Mouse (Mus musculus) embryonic facial prominence, embryonic 14.5 days (tissue): ENCODE measurements around the gene Llcfc1. TPM values are rescaled to one million over a fixed set of nuclear protein-coding genes. Genes with fewer than 3 reads are reported as not detected.

ENCODE experiments used
- ATAC-seq: fragments of 200-750 bp; cut with Nextera tagmentation; 2 replicates; pipeline ENCODE4 v1.8.0; 2017; ENCODE audit warnings: low read depth, moderate number of reproducible peaks, moderate TSS enrichment
- DNase-seq: peaks from one replicate; pipeline ENCODE4 v3.0.0-alpha.2; 2015; ENCODE audit warnings: low spot score
- H3K27ac ChIP-seq: fragments of 300-500 bp; sonication (generic); replicated peaks from 2 replicates; pipeline ENCODE4 v1.5.1; 2014; ENCODE audit warnings: low read depth, mild to moderate bottlenecking, low read length, moderate library complexity
- H3K27me3 ChIP-seq: fragments of 300-500 bp; sonication (generic); replicated peaks from 2 replicates; pipeline ENCODE4 v1.6.1; 2014; ENCODE audit warnings: low read length; ENCODE audit not compliant: control insufficient read depth, insufficient read depth
- H3K36me3 ChIP-seq: fragments of 300-500 bp; sonication (generic); 2 replicates; pipeline ENCODE4 v1.6.1; 2014; ENCODE audit warnings: low read length, mixed read lengths; ENCODE audit not compliant: control insufficient read depth, insufficient read depth
- H3K4me1 ChIP-seq: fragments of 300-500 bp; sonication (generic); 2 replicates; pipeline ENCODE4 v1.6.1; 2014; ENCODE audit warnings: antibody characterized with exemption, low read length; ENCODE audit not compliant: control insufficient read depth, insufficient read depth
- H3K4me2 ChIP-seq: fragments of 300-500 bp; sonication (generic); 2 replicates; pipeline ENCODE4 v1.6.1; 2014; ENCODE audit warnings: low read depth, mild to moderate bottlenecking, low read length, moderate library complexity, mixed read lengths
- H3K4me3 ChIP-seq: fragments of 300-500 bp; sonication (generic); 2 replicates; pipeline ENCODE4 v1.5.1; 2014; ENCODE audit warnings: low read depth, mild to moderate bottlenecking, low read length
- H3K9ac ChIP-seq: fragments of 300-500 bp; sonication (generic); 2 replicates; pipeline ENCODE4 v1.6.1; 2014; ENCODE audit warnings: low read depth, mild to moderate bottlenecking, low read length, moderate library complexity, mixed read lengths
- H3K9me3 ChIP-seq: fragments of 300-500 bp; sonication (generic); 2 replicates; pipeline ENCODE4 v1.6.1; 2016; ENCODE audit warnings: low read length; ENCODE audit not compliant: control insufficient read depth
- WGBS: fragments of 180-500 bp; shearing (Covaris S2); extraction: QIAGEN DNeasy Blood & Tissue Kit; methylation state at CpG from one replicate; pipeline ENCODE4 v1.1.7; 2014; 5-methylcytosine and 5-hydroxymethylcytosine counted together
- polyA plus RNA-seq: library from polyadenylated mRNA; unstranded; fragments of >200 nt; fragmentation: Nextera tagmentation; extraction: Ambion mirVana; gene quantifications from 2 replicates; pipeline ENCODE4 v1.2.1, GENCODE M21; 2014

Llcfc1 gene
- polyA plus RNA-seq, 1 experiment from 2014 or later: not detected

DNA sequence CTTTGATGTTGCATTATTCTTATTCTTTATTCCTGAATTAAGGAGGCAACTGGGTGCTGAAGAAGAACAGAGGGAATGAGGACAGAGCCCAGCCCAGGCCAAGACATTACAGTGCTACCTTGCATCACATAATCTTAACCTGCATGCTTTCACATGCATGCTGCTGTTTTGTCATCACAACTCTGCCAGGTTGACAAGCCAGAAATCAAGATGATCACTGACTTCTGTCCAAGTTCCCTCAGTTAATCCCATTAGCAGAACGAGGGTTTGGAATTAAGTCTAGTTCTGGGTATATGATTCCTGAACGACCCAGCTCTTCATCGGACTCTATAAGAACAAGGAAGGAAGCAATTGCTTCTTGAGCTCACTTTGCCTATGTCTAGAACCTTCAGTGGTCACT is 38.0 kb upstream of the Llcfc1 start:
- 84% methylated on average over 3 of the region's 3 CpGs for WGBS
- no peak overlapping the region for H3K27ac ChIP-seq

DNA sequence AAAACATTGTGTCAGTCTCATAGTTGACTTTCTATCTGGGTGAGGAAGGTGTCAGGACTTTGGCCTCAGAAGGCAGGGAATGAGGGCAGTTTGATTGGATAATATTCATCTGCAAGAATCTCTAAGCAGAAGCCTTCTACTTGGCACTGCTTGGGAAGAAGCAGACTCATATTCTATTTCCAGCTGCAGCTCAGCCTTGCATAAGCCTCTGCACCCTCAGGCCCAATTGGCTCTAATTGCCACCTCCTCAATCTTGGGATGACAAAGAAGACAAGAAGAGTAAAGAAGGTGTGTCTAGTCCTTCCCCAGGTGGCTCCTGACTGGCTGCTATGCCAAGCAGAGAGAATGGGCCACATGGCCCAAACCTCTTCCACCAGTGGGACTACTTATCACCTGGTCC is 37.6 kb upstream of the Llcfc1 start:
- H3K4me3 ChIP-seq: no peak overlapping the region
- H3K27me3 ChIP-seq: no peaks in the 10 kb centered on the region
- ATAC-seq: no peak
- no peaks in the 10 kb centered on the region for H3K36me3 ChIP-seq
- H3K4me2 ChIP-seq: no peak overlapping the region
- no peaks in the 10 kb centered on the region for H3K4me1 ChIP-seq
- no peaks in the 10 kb centered on the region for H3K9me3 ChIP-seq
- no peak for DNase-seq
- no peak overlapping the region for H3K27ac ChIP-seq
- H3K9ac ChIP-seq: no peak overlapping the region

More for the DNA sequence above, 38.0 kb upstream of the Llcfc1 start:
- Histone ChIP-seq H3K27me3 (no peaks in the 10 kb centered on the region), H3K36me3 (no peaks in the 10 kb centered on the region), H3K4me1 (no peaks in the 10 kb centered on the region), H3K9me3 (no peaks in the 10 kb centered on the region), H3K9ac (no peak overlapping the region), H3K4me3 (no peak overlapping the region), H3K4me2 (no peak overlapping the region)
- ATAC-seq: no peak
- no peak for DNase-seq

DNA sequence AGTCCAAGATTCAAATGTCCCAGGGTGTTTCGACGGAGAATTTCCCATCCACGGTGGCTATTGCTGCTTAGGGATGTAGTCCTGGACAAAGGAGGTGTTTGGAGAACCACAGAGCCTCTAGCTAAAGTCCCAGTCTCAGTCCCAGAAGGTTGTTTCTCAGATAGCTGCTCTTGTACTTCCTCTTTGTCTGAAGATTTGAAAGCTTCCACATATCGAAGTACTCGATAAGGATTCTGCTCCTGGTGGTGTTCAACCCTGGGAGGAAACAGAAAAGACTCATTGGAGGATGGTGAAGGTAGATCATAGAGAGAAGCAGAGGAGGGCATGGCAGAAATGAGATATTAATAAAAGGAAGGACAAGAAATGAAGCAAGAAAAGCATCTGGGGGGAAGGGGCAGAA is 31.1 kb upstream of the Llcfc1 start:
- no peaks in the 10 kb centered on the region for H3K27me3 ChIP-seq
- no peak overlapping the region for H3K27ac ChIP-seq
- DNase-seq: no peak
- WGBS: 94% methylated on average over 5 of the region's 5 CpGs
- no peak for ATAC-seq
- no peaks in the 10 kb centered on the region for H3K36me3 ChIP-seq
- no peak overlapping the region for H3K9ac ChIP-seq
- H3K4me3 ChIP-seq: no peak overlapping the region
- H3K9me3 ChIP-seq: no peaks in the 10 kb centered on the region
- H3K4me2 ChIP-seq: no peak overlapping the region
- H3K4me1 ChIP-seq: no peaks in the 10 kb centered on the region

DNA sequence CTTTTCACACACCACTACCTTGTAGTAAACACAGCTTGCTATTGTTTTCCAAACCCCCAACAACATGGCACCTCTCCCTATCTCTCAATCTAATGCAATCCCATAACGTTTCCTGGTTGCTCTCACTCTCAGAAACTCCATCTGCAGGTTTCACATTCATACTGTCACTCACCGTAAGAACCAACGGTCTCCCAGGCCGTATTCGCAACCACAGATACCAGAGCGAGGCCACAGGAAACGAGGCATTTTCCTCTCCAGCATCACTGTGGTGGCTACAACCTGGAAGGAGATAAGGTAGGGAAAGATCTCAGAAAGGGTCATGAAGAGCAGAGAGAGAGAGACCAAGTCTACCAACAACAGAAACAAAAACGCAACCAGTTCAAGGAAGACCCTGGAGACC is 29.6 kb upstream of the Llcfc1 start:
- H3K9me3 ChIP-seq: no peaks in the 10 kb centered on the region
- no peaks in the 10 kb centered on the region for H3K27me3 ChIP-seq
- ATAC-seq (no peak), DNase-seq (no peak)
- 86% methylated on average over 8 of the region's 8 CpGs for WGBS
- H3K4me2 ChIP-seq: no peak overlapping the region
- no peak overlapping the region for H3K9ac ChIP-seq
- H3K4me1 ChIP-seq: no peaks in the 10 kb centered on the region
- no peak overlapping the region for H3K27ac ChIP-seq
- H3K4me3 ChIP-seq: no peak overlapping the region
- no peaks in the 10 kb centered on the region for H3K36me3 ChIP-seq

DNA sequence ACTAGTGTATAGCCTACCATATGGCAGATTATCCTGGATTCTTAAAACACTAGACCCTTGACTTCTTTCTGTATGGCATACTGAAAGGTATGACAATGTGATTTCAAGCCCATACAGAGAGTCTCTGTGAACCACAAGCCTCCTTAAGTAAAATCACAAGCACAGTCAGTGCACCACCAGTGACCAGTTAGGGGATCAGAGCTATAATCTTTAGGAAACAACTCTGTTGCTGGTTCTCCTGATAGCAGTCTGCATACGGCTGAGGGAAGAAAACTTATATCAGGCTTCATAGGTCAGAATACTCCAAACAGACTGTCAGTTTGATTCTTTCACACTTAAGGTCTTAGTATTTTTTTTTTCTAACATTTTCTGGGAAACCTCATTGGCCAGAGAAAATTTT is 25.7 kb upstream of the Llcfc1 start:
- H3K36me3 ChIP-seq: no peaks in the 10 kb centered on the region
- H3K4me2 ChIP-seq: no peak overlapping the region
- H3K4me3 ChIP-seq: no peak overlapping the region
- no peak overlapping the region for H3K27ac ChIP-seq
- no peak overlapping the region for H3K9ac ChIP-seq
- no peaks in the 10 kb centered on the region for H3K27me3 ChIP-seq
- H3K9me3 ChIP-seq: no peaks in the 10 kb centered on the region
- 65% methylated on average over 1 of the region's 1 CpGs for WGBS
- DNase-seq: no peak
- H3K4me1 ChIP-seq: no peaks in the 10 kb centered on the region
- no peak for ATAC-seq

DNA sequence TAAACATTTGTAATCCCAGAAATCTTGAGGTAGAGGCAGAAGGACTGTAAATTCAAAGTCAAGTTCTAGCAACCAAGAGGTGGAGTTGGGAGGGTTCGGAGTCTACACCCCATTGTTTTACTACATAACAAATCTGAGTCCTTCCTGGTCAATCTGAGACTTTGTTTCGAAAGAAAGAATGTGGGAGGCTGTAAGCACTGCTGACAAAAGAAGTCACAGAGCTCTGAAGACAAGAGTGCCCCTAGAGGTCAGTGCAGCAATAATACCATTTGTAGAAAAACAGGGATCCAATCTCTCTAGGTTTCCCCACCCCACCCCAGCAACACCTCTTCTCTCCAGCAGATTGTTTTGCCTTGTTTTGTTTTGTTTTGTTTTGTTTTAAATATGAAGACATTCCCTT is 21.9 kb upstream of the Llcfc1 start:
- DNase-seq: peak; percentile 23

DNA sequence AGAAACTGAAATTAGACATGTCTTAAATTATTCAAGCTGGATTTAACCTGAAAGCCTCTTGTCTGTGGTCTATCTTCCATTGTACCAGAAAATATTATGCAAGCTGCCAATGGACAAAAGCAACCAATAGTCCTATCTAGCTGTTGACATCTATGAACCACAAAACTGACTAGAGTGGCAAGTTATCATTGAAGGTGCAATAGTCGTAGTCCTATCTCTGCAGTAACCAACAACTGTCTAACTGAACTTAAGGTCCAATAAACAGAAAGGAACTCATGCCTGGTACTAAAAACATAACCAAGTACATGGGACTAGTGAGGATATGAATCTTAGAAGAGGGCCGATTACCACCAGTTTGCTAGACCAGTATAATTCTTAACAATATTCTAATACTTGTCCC is 7.7 kb upstream of the Llcfc1 start:
- no peak overlapping the region for H3K4me2 ChIP-seq
- no peaks in the 10 kb centered on the region for H3K9me3 ChIP-seq
- 84% methylated on average over 2 of the region's 2 CpGs for WGBS
- no peak overlapping the region for H3K4me3 ChIP-seq
- H3K27ac ChIP-seq: no peak overlapping the region
- no peaks in the 10 kb centered on the region for H3K36me3 ChIP-seq
- H3K27me3 ChIP-seq: no peaks in the 10 kb centered on the region
- no peaks in the 10 kb centered on the region for H3K4me1 ChIP-seq
- no peak for ATAC-seq
- H3K9ac ChIP-seq: no peak overlapping the region
- DNase-seq: no peak

More for the DNA sequence above, 21.9 kb upstream of the Llcfc1 start:
- no peak overlapping the region for H3K27ac ChIP-seq
- no peak for ATAC-seq
- H3K4me2 ChIP-seq: no peak overlapping the region
- WGBS: 38% methylated on average over 2 of the region's 2 CpGs
- no peaks in the 10 kb centered on the region for H3K27me3 ChIP-seq
- no peak overlapping the region for H3K4me3 ChIP-seq
- H3K4me1 ChIP-seq: no peaks in the 10 kb centered on the region
- no peak overlapping the region for H3K9ac ChIP-seq
- no peaks in the 10 kb centered on the region for H3K9me3 ChIP-seq
- no peaks in the 10 kb centered on the region for H3K36me3 ChIP-seq

DNA sequence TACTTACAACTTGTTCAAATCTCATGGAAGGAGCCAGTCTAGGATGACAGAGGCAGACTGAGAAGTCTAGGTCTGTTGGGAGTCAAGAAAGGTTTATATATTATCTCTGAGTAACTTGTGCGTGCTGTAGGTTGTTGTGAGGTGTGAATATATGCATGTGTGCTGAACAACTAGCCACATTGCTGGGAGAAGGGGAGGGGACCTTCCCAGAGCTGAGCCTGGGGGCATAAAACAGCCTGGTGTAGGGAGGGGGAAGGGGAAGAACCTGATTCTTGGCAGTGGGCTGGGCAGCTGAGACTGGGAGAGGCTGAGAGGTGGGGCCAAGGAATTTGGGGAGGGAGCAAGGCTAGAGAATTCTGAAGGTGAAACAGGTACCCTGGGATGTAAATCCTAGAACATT is 3.6 kb upstream of the Llcfc1 start, which contains the start of gene Trpv5:
Gene Trpv5, minus strand, starts transcription at position 101 of the 400 bp plus-strand sequence.
- Histone ChIP-seq H3K4me3 (no peak within 1 kb of the TSS), H3K4me2 (no peak within 1 kb of the TSS), H3K4me1 (no peaks in the 10 kb centered on the region), H3K36me3 (no peaks in the 10 kb centered on the region), H3K9ac (no peak within 1 kb of the TSS), H3K27me3 (no peaks in the 10 kb centered on the region), H3K27ac (no peak within 1 kb of the TSS), H3K9me3 (no peaks in the 10 kb centered on the region)
- DNase-seq: no peak
- 64% methylated on average over 1 of the region's 1 CpGs for WGBS
- no peak for ATAC-seq

DNA sequence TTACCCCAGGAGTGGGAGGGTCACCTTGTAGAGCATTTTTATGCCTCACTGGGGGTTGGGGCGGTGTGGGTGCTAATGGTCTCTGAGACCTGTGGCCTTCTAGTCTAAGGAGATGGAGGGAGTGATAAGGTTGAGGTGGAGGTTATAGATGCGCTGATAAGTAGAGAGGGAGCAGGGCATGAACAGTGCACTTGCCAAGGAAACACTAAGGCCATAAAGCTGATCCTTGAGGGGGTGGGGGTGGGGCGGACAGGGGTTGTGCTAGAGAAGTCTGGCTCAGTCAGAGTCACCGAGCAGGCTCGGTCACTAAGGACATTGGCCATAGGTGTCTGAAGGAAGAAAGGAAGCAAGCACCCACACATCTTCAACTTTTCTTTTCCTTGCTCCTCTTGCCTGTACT is 2.6 kb upstream of the Llcfc1 start:
- ATAC-seq: no peak
- Histone ChIP-seq H3K4me2 (no peak overlapping the region), H3K4me3 (no peak overlapping the region), H3K9me3 (no peaks in the 10 kb centered on the region), H3K4me1 (no peaks in the 10 kb centered on the region), H3K9ac (no peak overlapping the region), H3K36me3 (no peaks in the 10 kb centered on the region), H3K27me3 (no peaks in the 10 kb centered on the region), H3K27ac (no peak overlapping the region)
- 80% methylated on average over 5 of the region's 5 CpGs for WGBS
- DNase-seq: no peak
